Mouse (Mus musculus): ENCODE measurements around the gene Flywch1. TPM values are rescaled to one million over a fixed set of nuclear protein-coding genes. Genes with fewer than 3 reads are reported as not detected.

Flywch1 gene
- 48.3 and 66.6 TPM in 2 replicates for polyA plus RNA-seq (2012)

GRCm38 (mm10) chr17:23771284-23772218 is at the start of gene Flywch1:
Flywch1 (minus strand) TSS chr17:23771602.

GRCm38 (mm10) chr17:23790269-23791078 is 19.1 kb upstream of the Flywch1 start, which contains the start of gene Srrm2:
Srrm2 (plus strand) TSS chr17:23790532.

DNA sequence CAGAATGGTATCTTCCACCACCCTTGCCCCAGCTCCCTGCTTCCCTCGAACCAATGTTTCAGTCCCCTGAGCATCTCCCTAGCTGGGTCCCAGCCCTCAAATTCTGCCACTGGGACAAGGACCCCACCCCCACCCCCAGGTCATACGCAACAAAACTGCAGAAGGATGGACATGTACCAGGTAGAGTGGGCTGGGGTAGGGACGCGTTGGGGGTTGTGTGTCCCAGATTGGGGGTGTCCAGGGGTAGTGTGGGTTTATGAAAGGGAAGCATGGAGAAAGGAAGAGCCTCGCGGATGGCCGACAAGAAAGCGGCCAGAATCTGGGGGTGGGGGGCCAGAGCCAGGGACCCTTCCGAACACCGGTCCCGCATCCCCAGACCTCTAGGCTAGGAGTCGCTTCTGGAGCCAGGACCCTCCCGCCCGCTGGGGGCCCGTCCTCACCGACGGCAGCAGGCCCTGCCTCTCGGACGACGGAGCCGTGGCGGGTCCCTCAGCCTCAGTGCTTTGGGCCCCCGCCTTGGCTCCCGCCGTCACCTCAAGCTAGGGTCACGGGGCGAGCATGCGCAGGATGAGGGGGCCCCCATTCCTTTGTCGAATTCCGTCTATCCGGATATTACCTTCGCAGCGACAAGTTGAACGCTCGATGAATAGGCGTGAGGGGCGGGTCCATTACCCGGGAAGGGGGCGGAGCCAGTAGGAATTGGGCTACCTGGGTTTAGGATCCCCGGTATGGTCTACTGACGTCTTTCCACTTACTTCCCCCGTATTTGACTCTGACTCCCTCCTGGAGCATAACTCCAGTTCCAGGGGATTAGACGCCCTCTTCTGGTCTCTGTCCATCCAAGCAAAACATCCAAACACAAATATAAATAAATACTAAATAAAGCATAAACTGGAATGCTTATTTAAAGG is 14.4 kb upstream of the Flywch1 start, which contains the start of gene Flywch2:
Flywch2 (minus strand) TSS at position 521 of the 911 bp plus-strand sequence.

DNA sequence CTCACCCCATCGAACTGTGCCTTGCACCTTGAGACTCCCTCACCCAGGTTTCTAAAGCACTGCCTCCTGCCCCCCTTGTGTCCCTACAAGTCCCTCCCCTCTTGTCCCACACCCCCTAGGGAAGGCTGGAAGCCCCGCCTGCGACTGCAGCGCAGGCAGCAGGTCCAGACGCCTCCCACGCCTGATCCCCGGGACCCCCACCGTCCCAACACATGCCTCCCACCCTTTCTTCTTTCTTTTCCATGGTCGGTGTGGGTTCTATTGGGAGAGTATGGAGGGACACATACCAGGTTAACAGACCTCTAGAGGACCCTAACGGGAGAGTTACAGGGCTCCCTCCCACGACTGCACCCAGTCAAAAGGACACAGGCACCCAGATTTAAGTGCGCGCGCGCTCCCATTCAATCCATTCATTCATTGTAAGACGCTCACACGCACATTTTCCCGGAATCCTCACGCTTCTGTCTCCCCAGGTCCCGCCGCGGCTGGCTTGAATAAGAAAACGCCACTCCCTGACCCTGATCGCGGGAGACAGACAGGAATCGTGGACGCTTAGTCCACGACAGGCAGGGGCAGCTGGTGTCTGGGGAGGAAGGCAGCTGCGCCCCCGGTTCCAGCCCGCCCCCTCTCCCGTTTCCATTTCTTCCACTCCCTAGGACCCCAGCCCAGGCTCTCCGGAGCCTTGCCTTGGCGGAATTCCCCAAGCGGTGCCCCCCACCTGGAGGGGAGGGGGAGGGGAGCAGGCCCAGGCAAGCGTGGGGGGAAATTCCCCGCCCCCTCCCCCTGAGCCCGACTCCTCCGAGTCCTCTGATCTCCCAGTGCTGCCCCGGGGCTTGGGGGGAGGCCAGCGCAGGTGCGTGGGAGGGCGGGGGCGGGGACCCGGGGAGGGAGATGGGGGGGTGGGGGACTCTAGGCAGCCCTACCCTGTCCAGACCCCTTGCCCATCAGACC is 25.8 kb downstream of the Flywch1 start, which contains the start of gene Kremen2:
Kremen2 (minus strand) TSS at position 533 of the 951 bp plus-strand sequence.

GRCm38 (mm10) chr17:23740598-23741021 is 30.8 kb downstream of the Flywch1 start, which contains the start of gene Paqr4:
Paqr4 (minus strand) TSS chr17:23740867.

GRCm38 (mm10) chr17:23725999-23726757 is 45.2 kb downstream of the Flywch1 start, which contains the start of gene Pkmyt1:
Pkmyt1 (plus strand) TSS chr17:23726336.

GRCm38 (mm10) chr17:23722376-23723125 is 48.9 kb downstream of the Flywch1 start, which contains the start of gene 1520401A03Rik:
1520401A03Rik (minus strand) TSS chr17:23722783.

Other genes with a start within 250 kb of the Flywch1 start
- gene Zfp213, start 207.4 kb downstream of the Flywch1 start, polyA plus RNA-seq (2012): 14.9 and 16.4 TPM in 2 replicates
- 0.21 and 0.53 TPM in 2 replicates for gene Zfp13, start 172.1 kb downstream of the Flywch1 start, polyA plus RNA-seq (2012)
- gene Zscan10, start 170.7 kb downstream of the Flywch1 start, polyA plus RNA-seq (2012): 0.04 TPM in 1 of 2 replicates, not detected in the other
- 3.6 and 6.2 TPM in 2 replicates for gene Mmp25, start 126.3 kb downstream of the Flywch1 start, polyA plus RNA-seq (2012)
- gene Bicdl2, start 111.1 kb downstream of the Flywch1 start, polyA plus RNA-seq (2012): 0.12 TPM in 1 of 2 replicates, not detected in the other
- 198 and 201 TPM in 2 replicates for gene Hcfc1r1, start 98.0 kb downstream of the Flywch1 start, polyA plus RNA-seq (2012)
- gene Thoc6, start 97.7 kb downstream of the Flywch1 start, polyA plus RNA-seq (2012): 85.4 and 101 TPM in 2 replicates
- gene Tnfrsf12a, start 94.1 kb downstream of the Flywch1 start, polyA plus RNA-seq (2012): 59.9 and 90.1 TPM in 2 replicates
- not detected in 2 replicates for gene Cldn6, start 92.4 kb downstream of the Flywch1 start, polyA plus RNA-seq (2012)
- not detected in 2 replicates for gene Cldn9, start 87.6 kb downstream of the Flywch1 start, polyA plus RNA-seq (2012)
- 0.04 TPM in 1 of 2 replicates, not detected in the other for gene 1520401A03Rik, start 48.8 kb downstream of the Flywch1 start, polyA plus RNA-seq (2012)
- 234 and 248 TPM in 2 replicates for gene Pkmyt1, start 45.3 kb downstream of the Flywch1 start, polyA plus RNA-seq (2012)
- 6.6 and 11.9 TPM in 2 replicates for gene Paqr4, start 30.7 kb downstream of the Flywch1 start, polyA plus RNA-seq (2012)
- gene Kremen2, start 25.8 kb downstream of the Flywch1 start, polyA plus RNA-seq (2012): 0.10 and 0.19 TPM in 2 replicates
- 13.9 and 18.9 TPM in 2 replicates for gene Flywch2, start 14.5 kb upstream of the Flywch1 start, polyA plus RNA-seq (2012)
- gene Srrm2, start 18.9 kb upstream of the Flywch1 start, polyA plus RNA-seq (2012): 226 and 408 TPM in 2 replicates
- 607 and 611 TPM in 2 replicates for gene Elob, start 57.5 kb upstream of the Flywch1 start, polyA plus RNA-seq (2012)
- not detected in 2 replicates for gene Prss33, start 64.5 kb upstream of the Flywch1 start, polyA plus RNA-seq (2012)
- not detected in 2 replicates for gene Prss32, start 72.3 kb upstream of the Flywch1 start, polyA plus RNA-seq (2012)
- not detected in 2 replicates for gene Prss41, start 72.6 kb upstream of the Flywch1 start, polyA plus RNA-seq (2012)
- gene Prss21, start 96.5 kb upstream of the Flywch1 start, polyA plus RNA-seq (2012): not detected in 2 replicates
- gene Dcpp1, start 109.3 kb upstream of the Flywch1 start, polyA plus RNA-seq (2012): not detected in 2 replicates
- gene Dcpp2, start 109.3 kb upstream of the Flywch1 start, polyA plus RNA-seq (2012): not detected in 2 replicates
- not detected in 2 replicates for gene Dcpp3, start 145.9 kb upstream of the Flywch1 start, polyA plus RNA-seq (2012)
- gene Sbp, start 170.1 kb upstream of the Flywch1 start, polyA plus RNA-seq (2012): not detected in 2 replicates
- not detected in 2 replicates for gene Sbpl, start 183.7 kb upstream of the Flywch1 start, polyA plus RNA-seq (2012)
- gene Prss30, start 209.0 kb upstream of the Flywch1 start, polyA plus RNA-seq (2012): 0.25 and 0.40 TPM in 2 replicates
- 0.04 TPM in 1 of 2 replicates, not detected in the other for gene Prss22, start 226.5 kb upstream of the Flywch1 start, polyA plus RNA-seq (2012)

Measured in megakaryocyte-erythroid progenitor cell, adult 5 weeks (primary cell).